10 mouse cellular contexts compared by ENCODE assay signal in the genomic region with DNA sequence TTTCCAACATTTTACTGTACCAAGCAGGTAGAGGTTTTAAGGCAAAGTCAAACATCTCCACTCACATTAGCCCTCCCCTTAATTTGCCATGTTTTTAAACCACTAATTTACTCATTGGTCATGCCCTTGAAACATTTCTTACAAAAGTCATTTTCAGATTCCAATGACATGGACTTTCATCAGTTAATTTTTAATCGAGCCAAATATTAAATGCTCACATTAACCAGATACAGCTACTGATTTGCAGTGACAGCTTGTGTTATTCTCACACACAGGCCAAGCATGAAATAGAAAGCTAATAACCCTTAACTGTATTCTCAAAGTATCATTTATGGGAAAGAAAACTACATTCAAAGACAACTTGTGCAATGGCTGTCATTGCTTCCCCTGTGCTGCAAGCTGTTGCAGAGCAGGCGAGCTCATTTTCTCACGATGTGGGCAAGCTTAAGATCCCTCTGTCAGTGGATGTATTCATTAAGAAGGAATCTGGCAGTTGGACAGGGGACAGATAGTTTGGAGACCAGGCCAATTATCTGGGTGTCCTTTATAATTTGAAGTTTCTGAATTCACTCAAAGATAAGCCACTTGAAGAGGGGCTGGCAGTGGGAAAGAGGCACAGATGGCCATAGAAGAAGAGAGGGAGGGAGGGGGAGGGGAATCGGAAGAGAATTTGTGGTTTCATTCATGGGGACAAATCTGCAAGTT. TPM values are rescaled to one million over a fixed set of nuclear protein-coding genes. Genes with fewer than 3 reads are reported as not detected.
A peak's percentile ranks its signal among the peaks of the same experiment; 100 is the strongest.
DNase-seq lines count a peak whose midpoint lies in the region; ATAC-seq and TF ChIP-seq lines count a peak whose summit lies in the region.
"Had no signal": no experiment of that assay in that cellular context is flagged by ENCODE, and none has a peak within 500 bp of the region (broad histone marks: within the 10 kb centered on the region; RNA-seq: fewer than 3 reads in every experiment).

No protein-coding gene starts in this region.

- H3K9me3 ChIP-seq in midbrain, embryonic 14.5 days (ENCODE audit: control insufficient read depth, low read length) = no peaks in the 10 kb centered on the region
- H3K9me3 ChIP-seq: heart, embryonic 13.5 days had no signal

- no peak overlapping the region for H3K9ac ChIP-seq in liver, adult 2 months (ENCODE audit: low read depth, low read length)
- no peak overlapping the region for H3K9ac ChIP-seq in midbrain, embryonic 14.5 days (replicated peaks; ENCODE audit: low read length)
- H3K9ac ChIP-seq: heart, embryonic 13.5 days had no signal

- H3K4me1 ChIP-seq in liver, adult 2 months (ENCODE audit: control insufficient read depth, insufficient read depth, low read length) = no peaks in the 10 kb centered on the region
- 0 out of 2 replicates have a peak, but pooled peaks cover 6% of the 10 kb centered on the region for H3K4me1 ChIP-seq in midbrain, embryonic 14.5 days (ENCODE audit: control insufficient read depth, insufficient read depth, low read length)

- WGBS in liver, adult 2 months = 75% methylated on average over 4 of the region's 4 CpGs
- 52% methylated on average over 4 of the region's 4 CpGs for WGBS in midbrain, embryonic 14.5 days

- peak; percentile 23 for DNase-seq in embryo, embryonic 10 days (ENCODE audit: low spot score)
- no peak for DNase-seq in embryo, embryonic 9.5 days (ENCODE audit: extremely low spot score)
- peak; percentile 44 for DNase-seq in liver, adult 2 months (ENCODE audit: extremely low read depth, low read depth, low spot score)
- no peak for DNase-seq in liver
- DNase-seq in brain, embryonic 14.5 days (ENCODE audit: low read depth) = peak; percentile 95
- peak; percentile 58 for DNase-seq in midbrain, embryonic 14.5 days
- no peak for DNase-seq in urinary bladder, postnatal 14 days (ENCODE audit: low spot score)
- DNase-seq in ovary, adult 18-20 months (ENCODE audit: low spot score) = no peak
- DNase-seq: kidney, postnatal 25 days had no signal

- H3K4me2 ChIP-seq in midbrain, embryonic 14.5 days (ENCODE audit: low read length) = no peak overlapping the region
- H3K4me2 ChIP-seq: heart, embryonic 13.5 days had no signal

- H3K36me3 ChIP-seq in liver, adult 2 months (ENCODE audit: control insufficient read depth, insufficient read depth, low read length) = no peaks in the 10 kb centered on the region
- H3K36me3 ChIP-seq in midbrain, embryonic 14.5 days (ENCODE audit: control insufficient read depth, insufficient read depth, low read length) = no peaks in the 10 kb centered on the region
- H3K36me3 ChIP-seq: heart, embryonic 13.5 days had no signal

- H3K79me2 ChIP-seq in liver, adult 2 months (ENCODE audit: control insufficient read depth, insufficient read depth, low read length) = no peaks in the 10 kb centered on the region

- no peak overlapping the region for H3K4me3 ChIP-seq in liver, adult 2 months (ENCODE audit: insufficient read depth, low read depth, low read length)
- no peak overlapping the region for H3K4me3 ChIP-seq in midbrain, embryonic 14.5 days (replicated peaks; ENCODE audit: low read depth, low read length)
- H3K4me3 ChIP-seq: heart, embryonic 13.5 days had no signal

- TF ChIP-seq POLR2A in liver, adult 2 months (IDR thresholded peaks at IDR 0.05; ENCODE audit: extremely low read depth, insufficient read depth, low read length) = no peak
- no peak for TF ChIP-seq POLR2A in brain, embryonic 14.5 days (IDR thresholded peaks at IDR 0.05; ENCODE audit: borderline replicate concordance, extremely low read depth, insufficient read depth, insufficient read length, poor library complexity, severe bottlenecking)

- no peak overlapping the region for H3K27ac ChIP-seq in liver, adult 2 months (replicated peaks; ENCODE audit: insufficient read depth, low read depth, low read length)
- no peak overlapping the region for H3K27ac ChIP-seq in midbrain, embryonic 14.5 days (replicated peaks; ENCODE audit: low read depth, low read length)
- H3K27ac ChIP-seq: heart, embryonic 13.5 days had no signal

- no peak for TF ChIP-seq CTCF in liver, adult 2 months (IDR thresholded peaks at IDR 0.05; ENCODE audit: low read depth, low read length)
- no peak for TF ChIP-seq CTCF in brain, embryonic 14.5 days (IDR thresholded peaks at IDR 0.05; ENCODE audit: borderline replicate concordance, extremely low read depth, insufficient read depth, insufficient read length)

- ATAC-seq in midbrain, embryonic 14.5 days (ENCODE audit: low FRiP score, low TSS enrichment) = peak; percentile 46; the same call in 1 of the 2 replicates

- H3K27me3 ChIP-seq in liver, adult 2 months (ENCODE audit: control insufficient read depth, insufficient read depth, low read length) = no peaks in the 10 kb centered on the region
- H3K27me3 ChIP-seq in midbrain, embryonic 14.5 days (ENCODE audit: control insufficient read depth, insufficient read depth, low read length) = no peaks in the 10 kb centered on the region
- H3K27me3 ChIP-seq: heart, embryonic 13.5 days had no signal

RNA-seq across cellular contexts. Expression of a gene that starts 11.5 kb away (rescaled TPM):
- 1.5 and 2.0 TPM in 2 replicates for total RNA-seq in liver, adult 2 months (2014; rRNA removed)
- polyA plus RNA-seq in liver, adult 2 months (2012; rRNA removed) = 0.26 and 0.35 TPM in 2 replicates
- polyA plus RNA-seq in brain, embryonic 14.5 days (2012; rRNA removed) = 3.0 and 7.7 TPM in 2 replicates
- 10.7 and 12.2 TPM in 2 replicates for polyA plus RNA-seq in midbrain, embryonic 14.5 days (2014; fragmentation: Nextera tagmentation; extraction: Ambion mirVana)

RNA-seq across cellular contexts. Expression of a gene that starts 56.9 kb away (rescaled TPM):
- 10.4 and 11.4 TPM in 2 replicates for total RNA-seq in liver, adult 2 months (2014; rRNA removed)
- polyA plus RNA-seq in liver, adult 2 months (2012; rRNA removed) = 10.3 and 10.5 TPM in 2 replicates
- polyA plus RNA-seq in brain, embryonic 14.5 days (2012; rRNA removed) = 8.8 and 9.5 TPM in 2 replicates
- 14.3 and 18.1 TPM in 2 replicates for polyA plus RNA-seq in midbrain, embryonic 14.5 days (2014; fragmentation: Nextera tagmentation; extraction: Ambion mirVana)

Comparison
In these comparisons a context has a peak if more than half of its experiments do, and no peak if none do; other contexts are left out.
1. DNase-seq: peak in embryo, embryonic 10 days (single experiment), liver, adult 2 months (single experiment), brain, embryonic 14.5 days (single experiment) and midbrain, embryonic 14.5 days (single experiment); none in embryo, embryonic 9.5 days (single experiment), liver (single experiment), urinary bladder, postnatal 14 days (single experiment) and ovary, adult 18-20 months (single experiment).